Mouse (Mus musculus): ENCODE data around the gene Acta2.

GRCm38 (mm10) chr19:34265604-34266193, 10.3 kb upstream of the Acta2 start:
- TF ChIP-seq CTCF (IDR thresholded peaks at IDR 0.05; ENCODE audit: insufficient read depth, low read depth, low read length) (no peak), POLR2A (IDR thresholded peaks at IDR 0.05; ENCODE audit: insufficient read depth, low read depth, low read length) (no peak)

Data from olfactory bulb, adult 2 months (tissue).